Comparison of ENCODE assay signal across 8 mouse cellular contexts in genomic region chr6:88915510-88915909, GRCm38 (mm10). TPM values are rescaled to one million over a fixed set of nuclear protein-coding genes. Genes with fewer than 3 reads are reported as not detected.
DNase-seq lines count a peak whose midpoint lies in the region; ATAC-seq and TF ChIP-seq lines count a peak whose summit lies in the region.
"Had no signal": no experiment of that assay in that cellular context is flagged by ENCODE, and none has a peak within 500 bp of the region (broad histone marks: within the 10 kb centered on the region; RNA-seq: fewer than 3 reads in every experiment).

No protein-coding gene starts in this region.

- ATAC-seq in heart, embryonic 15.5 days (replicated peaks; ENCODE audit: insufficient number of reproducible peaks, insufficient read depth, low FRiP score, low read depth) = no peak; the same call in 1 of the 2 replicates
- no peak; the same call in 1 of the 2 replicates for ATAC-seq in midbrain, postnatal 0 days (ENCODE audit: low FRiP score)
- ATAC-seq: lung, postnatal 0 days had no signal

- H3K4me1 ChIP-seq in heart, embryonic 15.5 days (replicated peaks) = peaks cover 24% of the 10 kb centered on the region
- no peaks in the 10 kb centered on the region for H3K4me1 ChIP-seq in midbrain, postnatal 0 days (ENCODE audit: insufficient read depth, low read length)

- WGBS in heart, embryonic 15.5 days = 36% methylated on average over 4 of the region's 4 CpGs
- WGBS in midbrain, postnatal 0 days = 62% methylated on average over 4 of the region's 4 CpGs

- H3K36me3 ChIP-seq in heart, embryonic 15.5 days = peaks cover 12% of the 10 kb centered on the region; the same call in 1 of the 2 replicates
- peaks cover 20% of the 10 kb centered on the region for H3K36me3 ChIP-seq in midbrain, postnatal 0 days (ENCODE audit: insufficient read depth, low read length)

- no peak overlapping the region for H3K4me3 ChIP-seq in heart, embryonic 15.5 days
- no peak overlapping the region for H3K4me3 ChIP-seq in midbrain, postnatal 0 days (ENCODE audit: low read depth, low read length)

- H3K27ac ChIP-seq in heart, embryonic 15.5 days = peak overlapping the region; percentile 20
- H3K27ac ChIP-seq in midbrain, postnatal 0 days (ENCODE audit: low read depth, low read length) = no peak overlapping the region

- H3K27me3 ChIP-seq in heart, embryonic 15.5 days = no peaks in the 10 kb centered on the region
- no peaks in the 10 kb centered on the region for H3K27me3 ChIP-seq in midbrain, postnatal 0 days (ENCODE audit: insufficient read depth, low read length)

- no peaks in the 10 kb centered on the region for H3K9me3 ChIP-seq in heart, embryonic 15.5 days (replicated peaks)
- no peaks in the 10 kb centered on the region for H3K9me3 ChIP-seq in midbrain, postnatal 0 days (ENCODE audit: low read length)

- DNase-seq in layer of hippocampus, postnatal 10 days (ENCODE audit: low spot score in 2 of 2) = peak; percentile 61 to 64
- DNase-seq in layer of hippocampus, adult 8-10 months (ENCODE audit: low spot score in 2 of 2) = no peak
- DNase-seq in c-Kit-positive CD71-positive TER-119-positive erythroid progenitor cells, embryonic 14.5 days (ENCODE audit: low spot score) = peak; percentile 97
- peak; percentile 70 for DNase-seq in midbrain, postnatal 0 days (ENCODE audit: low spot score)
- DNase-seq in kidney, postnatal 25 days = no peak
- no peak for DNase-seq in urinary bladder, postnatal 10 days (ENCODE audit: low spot score)

- no peak overlapping the region for H3K9ac ChIP-seq in heart, embryonic 15.5 days
- no peak overlapping the region for H3K9ac ChIP-seq in midbrain, postnatal 0 days (replicated peaks; ENCODE audit: low read length, poor library complexity, severe bottlenecking)

- H3K4me2 ChIP-seq in heart, embryonic 15.5 days = no peak overlapping the region
- no peak overlapping the region for H3K4me2 ChIP-seq in midbrain, postnatal 0 days (ENCODE audit: low read depth, low read length, poor library complexity, severe bottlenecking)

- TF ChIP-seq CTCF in midbrain, postnatal 0 days (IDR thresholded peaks at IDR 0.05) = no peak

RNA-seq across cellular contexts. Expression of gene Tpra1, which starts 13.5 kb away (rescaled TPM):
- total RNA-seq in layer of hippocampus, postnatal 10 days (2021) = 10 to 100 TPM; 38.8 to 47.5 TPM
- total RNA-seq in layer of hippocampus, adult 8-10 months (2022) = 10 to 100 TPM; 43.9 to 50.8 (median 49.6) TPM
- polyA plus RNA-seq in heart, embryonic 15.5 days (2015; fragmentation: Nextera tagmentation; extraction: Ambion mirVana) = 41.4 and 54.7 TPM in 2 replicates
- total RNA-seq in midbrain, postnatal 0 days (2014; rRNA removed) = 65.7 and 69.7 TPM in 2 replicates
- polyA plus RNA-seq in midbrain, postnatal 0 days (2015; fragmentation: Nextera tagmentation; extraction: Ambion mirVana) = 52.7 and 67.5 TPM in 2 replicates

RNA-seq across cellular contexts. Expression of gene Mcm2, which starts 16.9 kb away (rescaled TPM):
- 1 to 10 TPM; 9.7 TPM for total RNA-seq in layer of hippocampus, postnatal 10 days (2021)
- total RNA-seq in layer of hippocampus, adult 8-10 months (2022) = 1 to 10 TPM; 4.4 to 7.0 (median 5.5) TPM
- polyA plus RNA-seq in heart, embryonic 15.5 days (2015; fragmentation: Nextera tagmentation; extraction: Ambion mirVana) = 68.2 and 94.2 TPM in 2 replicates
- total RNA-seq in midbrain, postnatal 0 days (2014; rRNA removed) = 11.4 and 16.2 TPM in 2 replicates
- polyA plus RNA-seq in midbrain, postnatal 0 days (2015; fragmentation: Nextera tagmentation; extraction: Ambion mirVana) = 7.6 and 7.7 TPM in 2 replicates

RNA-seq across cellular contexts. Expression of gene Podxl2, which starts 40.7 kb away (rescaled TPM):
- 100 to 1,000 TPM; 308 to 330 TPM for total RNA-seq in layer of hippocampus, postnatal 10 days (2021)
- total RNA-seq in layer of hippocampus, adult 8-10 months (2022) = 100 to 1,000 TPM; 160 to 178 (median 170) TPM
- polyA plus RNA-seq in heart, embryonic 15.5 days (2015; fragmentation: Nextera tagmentation; extraction: Ambion mirVana) = 42.5 and 52.5 TPM in 2 replicates
- total RNA-seq in midbrain, postnatal 0 days (2014; rRNA removed) = 883 and 1,011 TPM in 2 replicates
- polyA plus RNA-seq in midbrain, postnatal 0 days (2015; fragmentation: Nextera tagmentation; extraction: Ambion mirVana) = 727 and 776 TPM in 2 replicates

Comparison
In these comparisons a context has a peak if more than half of its experiments do, and no peak if none do; other contexts are left out.
1. DNase-seq: peak in layer of hippocampus, postnatal 10 days (2 of 2), c-Kit-positive CD71-positive TER-119-positive erythroid progenitor cells, embryonic 14.5 days (single experiment) and midbrain, postnatal 0 days (single experiment); none in layer of hippocampus, adult 8-10 months (0 of 2), kidney, postnatal 25 days (0 of 2) and urinary bladder, postnatal 10 days (single experiment).